Mouse (Mus musculus) adrenal gland, postnatal 0 days (tissue): ENCODE measurements around the gene B3galt4. TPM values are rescaled to one million over a fixed set of nuclear protein-coding genes. Genes with fewer than 3 reads are reported as not detected.

Experiments
- polyA plus RNA-seq: library from polyadenylated mRNA; unstranded; fragments of >200 nt; fragmentation: Nextera tagmentation; extraction: Ambion mirVana; gene quantifications from 2 replicates; pipeline ENCODE4 v1.2.1, GENCODE M21; 2015

B3galt4 gene
- polyA plus RNA-seq: 7.6 and 8.1 TPM in 2 replicates

DNA sequence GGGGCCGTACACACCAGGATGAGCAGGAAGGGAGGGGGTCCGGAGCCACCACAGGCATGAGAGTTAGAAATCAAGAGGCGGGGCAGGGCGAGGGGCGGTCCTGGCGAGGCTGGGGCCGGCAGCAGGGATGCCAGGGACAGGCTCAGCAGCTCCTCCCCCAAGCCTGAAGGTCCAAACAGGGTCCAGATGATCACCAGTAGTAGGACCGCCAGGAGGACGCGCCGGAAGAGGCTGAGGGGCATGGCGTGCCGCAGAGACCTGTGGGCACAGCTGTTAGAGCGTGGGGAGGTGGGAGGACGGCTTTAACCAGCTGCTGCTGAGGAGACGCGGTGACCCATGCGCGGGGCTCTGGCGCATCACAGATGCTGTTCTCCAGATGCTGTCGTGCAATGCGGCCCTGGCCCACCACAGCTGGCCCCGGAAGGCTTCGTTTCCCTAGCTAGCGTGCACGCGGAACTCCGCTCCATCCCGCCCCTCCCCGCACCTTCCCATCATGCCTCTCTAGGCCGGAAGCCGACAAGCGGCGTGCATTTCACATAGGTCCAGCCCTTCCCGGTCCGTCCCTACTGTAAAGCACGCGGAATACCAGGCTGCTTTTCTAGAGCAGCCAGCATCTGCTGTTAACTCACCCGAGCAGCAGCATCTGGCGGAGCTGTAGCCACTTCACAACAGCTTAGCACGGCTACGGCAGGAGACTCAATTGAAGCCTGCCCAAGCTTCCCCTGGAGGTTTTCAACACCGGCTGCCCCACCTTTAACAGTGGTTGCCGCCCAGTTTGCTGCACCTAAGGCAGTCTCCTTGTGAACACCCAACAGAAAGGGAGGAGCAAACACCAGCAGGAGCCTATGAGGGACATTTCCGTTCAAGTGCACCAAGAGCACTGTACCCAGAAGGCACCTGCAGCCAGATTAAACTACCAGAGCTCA, at the start of gene B3galt4:
TSS of gene B3galt4 (minus strand) at position 468 of the 926 bp plus-strand sequence.

DNA sequence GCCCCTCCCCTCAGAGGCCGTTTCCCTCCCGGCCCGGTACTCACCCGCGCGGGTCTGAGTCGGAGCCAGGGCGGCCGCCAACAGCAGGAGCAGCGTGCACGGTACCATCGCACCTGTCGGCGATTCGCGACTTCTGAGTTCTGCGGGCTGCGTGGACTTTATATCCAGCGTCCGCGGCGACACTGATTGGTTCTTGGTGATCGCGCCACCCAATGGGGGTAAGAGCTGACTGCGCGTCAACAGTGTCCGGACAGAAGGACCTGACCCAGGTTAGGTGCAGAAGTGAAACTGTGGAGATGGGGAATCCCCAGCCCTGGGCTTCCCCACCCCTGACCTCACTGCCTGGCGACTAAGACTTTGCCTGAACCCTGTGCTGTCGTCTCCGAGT, 48.9 kb upstream of the B3galt4 start, which contains the start of gene H2-K1:
TSS of gene H2-K1 (minus strand) at position 198 of the 388 bp plus-strand sequence.

DNA sequence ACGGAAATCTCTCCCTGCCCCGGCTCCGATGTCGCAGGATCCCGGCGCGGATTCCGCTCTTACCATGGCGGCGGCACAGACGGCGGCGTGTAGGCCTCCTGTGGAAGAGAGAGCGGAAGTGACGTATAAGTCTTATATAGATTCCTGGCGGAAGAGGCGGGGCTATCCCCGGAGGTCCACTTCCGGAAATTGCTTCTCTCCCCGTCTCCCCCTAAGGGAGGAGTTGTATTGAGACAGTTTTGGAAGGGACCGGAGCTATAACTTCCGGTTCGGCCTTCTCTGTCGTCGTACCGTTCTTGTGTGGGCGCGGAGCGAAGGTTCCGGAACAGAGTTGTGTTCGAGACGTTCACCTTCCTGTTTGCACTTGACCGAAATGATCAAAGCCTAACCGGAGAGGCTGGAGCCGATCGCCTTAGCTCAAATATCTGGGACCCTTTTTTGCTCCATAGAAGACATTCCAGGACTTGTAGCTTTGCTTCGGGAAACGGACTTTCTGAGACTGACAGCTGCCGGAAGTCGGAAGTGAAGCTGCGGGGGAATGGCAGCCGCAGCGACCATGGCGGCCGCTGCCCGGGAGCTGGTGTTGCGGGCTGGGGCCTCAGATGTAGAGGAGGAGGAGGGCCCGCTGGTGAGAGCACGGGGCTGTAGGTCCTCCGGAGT, 4.4 kb upstream of the B3galt4 start, which contains the start of the genes Vps52 and Rps18:
TSS of gene Vps52 (plus strand) at position 258 of the 660 bp plus-strand sequence.
TSS of gene Rps18 (minus strand) at position 447 of the 660 bp plus-strand sequence.

DNA sequence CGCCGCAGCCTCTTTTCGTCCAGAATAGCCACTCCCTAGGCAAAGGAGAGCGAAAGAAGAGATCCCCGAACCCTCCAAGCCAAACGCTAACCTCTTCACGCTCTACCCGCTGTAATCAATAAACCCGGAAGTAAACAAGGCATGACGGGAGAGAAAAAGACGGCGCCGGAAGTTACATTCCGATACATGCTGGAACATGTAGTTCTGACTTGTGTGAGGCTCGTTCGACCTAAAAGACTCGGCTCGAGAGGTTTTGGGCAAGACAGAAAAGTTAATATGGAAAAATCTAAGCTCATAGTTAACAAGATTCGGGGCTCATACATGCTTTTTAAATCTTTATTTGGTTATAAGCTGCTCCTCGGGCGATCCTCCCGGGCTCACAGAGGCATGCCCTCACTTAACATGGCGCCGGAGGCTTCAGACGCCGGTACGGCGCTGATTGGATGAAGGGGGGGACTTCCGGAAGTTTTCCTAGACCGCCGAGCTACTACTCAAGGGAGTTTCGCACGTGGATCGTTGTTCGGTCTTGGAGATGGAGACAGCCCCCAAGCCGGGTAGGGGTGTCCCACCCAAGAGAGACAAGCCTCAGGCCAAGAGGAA, 11.0 kb downstream of the B3galt4 start, which contains the start of the genes Pfdn6 and Wdr46:
TSS of gene Pfdn6 (minus strand) at position 138 of the 600 bp plus-strand sequence.
TSS of gene Wdr46 (plus strand) at position 455 of the 600 bp plus-strand sequence.

DNA sequence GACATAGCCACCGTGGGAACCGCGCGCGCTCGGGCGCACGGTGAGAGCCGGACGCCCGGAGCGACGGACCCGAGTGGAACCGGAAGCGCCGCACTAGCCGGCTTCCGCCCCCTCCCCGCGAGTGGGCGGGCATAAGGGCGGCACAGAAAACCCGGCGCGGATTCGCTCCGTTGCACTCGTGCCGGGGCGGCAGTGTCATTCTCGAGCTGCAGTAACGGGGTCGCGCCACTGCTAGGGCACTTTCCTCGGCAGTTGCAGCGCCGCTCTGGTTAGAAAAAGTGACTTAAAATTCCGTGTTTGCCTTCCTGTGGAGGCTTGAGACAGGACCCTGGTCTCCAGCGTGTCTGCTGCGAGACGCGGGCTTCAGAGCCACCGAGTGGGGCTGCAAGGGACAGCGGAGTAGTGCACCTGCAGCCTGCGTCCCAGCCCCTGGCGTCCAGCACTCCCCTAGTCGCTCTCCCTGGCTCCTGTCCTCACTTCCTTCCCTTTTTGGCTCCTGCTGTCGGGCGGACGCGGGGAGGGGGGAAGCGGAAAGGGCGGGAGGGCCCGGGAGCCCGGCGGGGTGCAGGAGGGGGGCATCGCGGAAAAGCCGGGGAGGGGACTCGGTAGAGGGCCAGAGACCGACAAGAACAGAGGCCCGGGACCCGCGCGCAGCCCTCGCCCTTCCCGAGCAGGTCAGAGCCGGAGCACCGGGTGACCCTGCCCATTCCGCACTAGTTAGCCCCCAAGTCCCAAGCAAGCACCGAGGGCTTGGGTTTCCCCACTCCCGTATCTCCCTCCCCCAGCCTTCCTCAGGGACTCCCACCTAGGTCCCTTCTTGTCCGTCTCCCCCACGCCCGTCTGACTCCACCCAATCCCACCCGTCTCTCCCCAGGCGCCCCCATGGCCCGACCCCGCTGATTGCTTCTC, 21.7 kb downstream of the B3galt4 start, which contains the start of gene Rgl2:
TSS of gene Rgl2 (plus strand) at position 173 of the 909 bp plus-strand sequence.

DNA sequence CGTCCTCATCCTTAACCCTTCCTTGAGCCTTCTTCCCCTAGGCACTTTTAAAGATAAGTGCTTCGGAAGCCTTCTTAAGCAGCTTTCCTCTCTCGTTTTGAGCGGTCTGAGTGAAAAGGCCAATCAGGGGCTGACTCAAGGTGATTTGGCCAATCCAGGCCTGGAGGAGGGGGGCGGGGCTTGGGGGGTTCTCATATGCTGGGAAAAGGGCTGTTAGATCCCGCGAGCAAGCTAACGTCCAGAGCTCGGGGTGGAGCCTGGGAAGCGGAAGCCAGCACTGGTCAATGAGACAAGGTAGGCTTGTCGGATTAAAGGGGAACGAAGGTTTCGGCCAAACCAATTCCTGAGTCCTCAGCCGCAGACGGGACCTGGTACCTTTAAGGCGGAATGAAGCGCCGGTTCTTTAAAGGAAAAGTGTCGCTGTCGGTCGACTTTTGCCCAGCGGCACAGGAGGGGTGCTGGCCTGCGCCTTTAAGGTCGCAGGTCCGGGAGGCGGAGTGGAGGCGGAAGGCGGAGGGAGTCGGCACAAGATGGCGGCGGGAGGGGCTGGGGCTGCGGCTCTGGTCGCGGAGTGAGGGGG, 35.5 kb downstream of the B3galt4 start, which contains the start of the genes Tapbp and Zbtb22:
TSS of gene Tapbp (plus strand) at position 229 of the 580 bp plus-strand sequence.
TSS of gene Zbtb22 (plus strand) at position 234 of the 580 bp plus-strand sequence.

DNA sequence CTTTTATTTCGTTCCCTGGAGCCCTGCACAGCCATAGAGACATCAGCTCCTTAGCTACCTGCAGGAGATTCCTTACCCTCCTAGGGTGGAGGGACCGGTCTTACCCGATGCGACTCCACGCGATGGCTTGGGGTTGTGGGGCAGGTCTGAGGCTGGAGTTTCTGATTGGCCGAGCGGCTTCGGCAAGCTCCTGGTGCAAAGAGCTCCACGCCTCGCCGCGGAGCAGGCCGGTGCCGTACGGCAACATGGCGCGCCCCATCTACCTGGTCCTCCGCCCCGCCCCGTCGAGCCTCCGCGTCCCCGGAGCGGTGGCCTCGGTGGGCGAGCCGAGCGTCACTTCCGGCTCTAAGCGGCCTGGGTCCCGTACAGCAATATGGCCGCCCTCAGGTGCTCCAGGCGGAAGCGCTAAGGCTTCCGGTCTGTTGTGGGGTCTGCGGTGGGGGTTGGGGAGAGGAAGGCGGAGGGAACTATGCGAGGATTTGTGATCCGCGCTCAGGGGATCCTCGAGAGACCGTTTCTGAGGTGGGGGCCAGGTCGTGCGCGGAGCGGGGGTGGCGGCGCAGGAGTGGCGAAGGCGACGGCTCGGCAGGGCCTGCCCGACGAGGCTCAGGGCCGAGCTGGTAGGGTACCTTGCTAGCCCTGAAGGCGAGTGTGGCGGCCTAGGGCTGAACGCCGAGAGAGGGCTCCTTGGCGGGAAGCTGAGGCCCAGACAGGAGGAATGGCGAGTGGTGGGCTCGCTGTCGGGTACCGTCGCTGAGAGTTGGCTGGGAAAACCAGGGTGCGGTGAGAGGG, 42.0 kb downstream of the B3galt4 start, which contains the start of gene Daxx:
TSS of gene Daxx (plus strand) at position 338 of the 792 bp plus-strand sequence.

DNA sequence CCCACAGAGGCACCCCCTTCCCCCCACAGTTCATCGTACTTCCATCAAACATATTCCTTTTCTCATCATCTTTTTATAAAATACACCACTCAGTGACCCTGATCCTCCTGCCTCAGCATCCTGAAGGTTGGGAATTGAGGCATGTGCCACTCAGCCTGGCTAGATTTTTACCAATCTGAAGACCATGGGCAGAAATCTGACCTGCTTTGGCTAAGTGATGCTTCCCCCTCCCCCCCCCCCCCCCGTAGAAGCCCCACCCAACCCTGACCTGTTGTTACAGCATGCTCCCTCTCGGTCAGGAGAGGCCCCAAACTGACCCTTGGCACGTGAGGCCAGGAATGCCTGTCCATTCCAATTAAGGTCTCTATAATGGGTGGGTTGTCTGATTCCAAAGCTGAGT, 46.5 kb downstream of the B3galt4 start, which contains the start of gene Platr17:
TSS of gene Platr17 (plus strand) at position 301 of the 400 bp plus-strand sequence.

Other genes with a start within 250 kb of the B3galt4 start
- 84.2 and 105 TPM in 2 replicates for gene March2, start 232.8 kb downstream of the B3galt4 start, polyA plus RNA-seq
- 248 and 296 TPM in 2 replicates for gene Rab11b, start 191.0 kb downstream of the B3galt4 start, polyA plus RNA-seq
- gene Angptl4, start 169.7 kb downstream of the B3galt4 start, polyA plus RNA-seq: 84.8 and 87.3 TPM in 2 replicates
- 50.5 and 107 TPM in 2 replicates for gene Kank3, start 141.0 kb downstream of the B3galt4 start, polyA plus RNA-seq
- gene Rps28, start 126.9 kb downstream of the B3galt4 start, polyA plus RNA-seq: 1,247 and 1,332 TPM in 2 replicates
- 987 and 1,283 TPM in 2 replicates for gene Ndufa7, start 126.9 kb downstream of the B3galt4 start, polyA plus RNA-seq
- 89.3 and 138 TPM in 2 replicates for gene Cd320, start 108.4 kb downstream of the B3galt4 start, polyA plus RNA-seq
- gene Gm7029, start 77.7 kb downstream of the B3galt4 start, polyA plus RNA-seq: not detected in 2 replicates
- gene Kifc1, start 60.8 kb downstream of the B3galt4 start, polyA plus RNA-seq: 2.3 and 3.1 TPM in 2 replicates
- gene Platr17, start 46.4 kb downstream of the B3galt4 start, polyA plus RNA-seq: 0.27 TPM in 1 of 2 replicates, not detected in the other
- gene Daxx, start 42.1 kb downstream of the B3galt4 start, polyA plus RNA-seq: 23.8 and 32.1 TPM in 2 replicates
- 72.5 and 91.8 TPM in 2 replicates for gene Tapbp, start 35.6 kb downstream of the B3galt4 start, polyA plus RNA-seq
- gene Zbtb22, start 35.6 kb downstream of the B3galt4 start, polyA plus RNA-seq: 14.6 and 16.5 TPM in 2 replicates
- 20.0 and 32.4 TPM in 2 replicates for gene Rgl2, start 21.9 kb downstream of the B3galt4 start, polyA plus RNA-seq
- gene Pfdn6, start 11.1 kb downstream of the B3galt4 start, polyA plus RNA-seq: 108 and 142 TPM in 2 replicates
- 17.5 and 21.3 TPM in 2 replicates for gene Wdr46, start 10.8 kb downstream of the B3galt4 start, polyA plus RNA-seq
- 28.4 and 40.1 TPM in 2 replicates for gene Vps52, start 4.3 kb upstream of the B3galt4 start, polyA plus RNA-seq
- 2,003 and 3,084 TPM in 2 replicates for gene Rps18, start 4.5 kb upstream of the B3galt4 start, polyA plus RNA-seq
- 146 and 274 TPM in 2 replicates for gene H2-K1, start 48.9 kb upstream of the B3galt4 start, polyA plus RNA-seq
- gene Ring1, start 73.2 kb upstream of the B3galt4 start, polyA plus RNA-seq: 22.3 and 29.6 TPM in 2 replicates
- gene H2-Ke6, start 76.6 kb upstream of the B3galt4 start, polyA plus RNA-seq: 105 and 163 TPM in 2 replicates
- 99.2 and 160 TPM in 2 replicates for gene Slc39a7, start 80.2 kb upstream of the B3galt4 start, polyA plus RNA-seq
- 33.2 and 38.4 TPM in 2 replicates for gene Rxrb, start 80.3 kb upstream of the B3galt4 start, polyA plus RNA-seq
- 0.25 and 0.80 TPM in 2 replicates for gene Col11a2, start 87.9 kb upstream of the B3galt4 start, polyA plus RNA-seq
- 0.25 TPM in 1 of 2 replicates, not detected in the other for gene H2-Oa, start 140.9 kb upstream of the B3galt4 start, polyA plus RNA-seq
- gene H2-DMa, start 168.1 kb upstream of the B3galt4 start, polyA plus RNA-seq: 10.2 and 13.7 TPM in 2 replicates
- gene Brd2, start 171.1 kb upstream of the B3galt4 start, polyA plus RNA-seq: 69.4 and 71.0 TPM in 2 replicates
- gene H2-DMb2, start 191.8 kb upstream of the B3galt4 start, polyA plus RNA-seq: 0.44 and 0.97 TPM in 2 replicates
- 1.9 and 2.3 TPM in 2 replicates for gene H2-DMb1, start 201.6 kb upstream of the B3galt4 start, polyA plus RNA-seq
- 8.0 and 13.6 TPM in 2 replicates for gene Tap1, start 236.1 kb upstream of the B3galt4 start, polyA plus RNA-seq
- 16.0 and 17.9 TPM in 2 replicates for gene Psmb9, start 236.3 kb upstream of the B3galt4 start, polyA plus RNA-seq
- 43.3 and 45.2 TPM in 2 replicates for gene Psmb8, start 246.2 kb upstream of the B3galt4 start, polyA plus RNA-seq